Mouse (Mus musculus) intestine, embryonic 16.5 days (tissue): ENCODE data around the gene Cngb1. TPM values are rescaled to one million over a fixed set of nuclear protein-coding genes. Genes with fewer than 3 reads are reported as not detected.

Source experiments
- ATAC-seq: fragments of 200-750 bp; cut with Nextera tagmentation; 2 replicates; pipeline ENCODE4 v1.8.0; 2017; ENCODE audit warnings: moderate TSS enrichment, moderate library complexity
- H3K27ac ChIP-seq: fragments of 300-500 bp; sonication (generic); 2 replicates; pipeline ENCODE4 v1.5.1; 2014; ENCODE audit warnings: mild to moderate bottlenecking, low read length
- H3K27me3 ChIP-seq: fragments of 300-500 bp; sonication (generic); replicated peaks from 2 replicates; pipeline ENCODE4 v1.6.1; 2014; ENCODE audit warnings: low read length, control low read depth, mixed read lengths; ENCODE audit not compliant: control insufficient read depth, insufficient read depth
- H3K36me3 ChIP-seq: fragments of 300-500 bp; sonication (generic); 2 replicates; pipeline ENCODE4 v1.6.1; 2014; ENCODE audit warnings: low read length, control low read depth; ENCODE audit not compliant: control insufficient read depth, insufficient read depth
- H3K4me1 ChIP-seq: fragments of 300-500 bp; sonication (generic); 2 replicates; pipeline ENCODE4 v1.6.1; 2014; ENCODE audit warnings: low read length, control low read depth, mixed read lengths; ENCODE audit not compliant: control insufficient read depth, insufficient read depth
- H3K4me2 ChIP-seq: fragments of 300-500 bp; sonication (generic); 2 replicates; pipeline ENCODE4 v1.6.1; 2014; ENCODE audit warnings: low read depth, low read length, control low read depth
- H3K4me3 ChIP-seq: fragments of 300-500 bp; sonication (generic); 2 replicates; pipeline ENCODE4 v1.5.1; 2014; ENCODE audit warnings: mild to moderate bottlenecking, low read length
- H3K9ac ChIP-seq: fragments of 300-500 bp; sonication (generic); 2 replicates; pipeline ENCODE4 v1.6.1; 2014; ENCODE audit warnings: low read depth, low read length
- H3K9me3 ChIP-seq: fragments of 300-500 bp; sonication (generic); 2 replicates; pipeline ENCODE4 v1.6.1; 2016; ENCODE audit warnings: low read length, control low read depth; ENCODE audit not compliant: control insufficient read depth
- WGBS: fragments of 180-500 bp; shearing (Covaris S2); extraction: QIAGEN DNeasy Blood & Tissue Kit; methylation state at CpG from one replicate; pipeline ENCODE4 v1.1.7; 2014; 5-methylcytosine and 5-hydroxymethylcytosine counted together
- polyA plus RNA-seq: library from polyadenylated mRNA; unstranded; fragments of >200 nt; fragmentation: Nextera tagmentation; extraction: Ambion mirVana; gene quantifications from 2 replicates; pipeline ENCODE4 v1.2.1, GENCODE M21; 2015

The Cngb1 gene
- polyA plus RNA-seq, 1 experiment from 2014 or later: 0.49 TPM

GRCm38 (mm10) chr8:95326822-95327221 lies 20.4 kb upstream of the Cngb1 start:
- peaks cover 8% of the 10 kb centered on the region for H3K4me1 ChIP-seq
- peaks cover 32% of the 10 kb centered on the region for H3K36me3 ChIP-seq
- no peaks in the 10 kb centered on the region for H3K9me3 ChIP-seq
- no peak overlapping the region for H3K9ac ChIP-seq
- no peak overlapping the region for H3K27ac ChIP-seq
- 87% methylated on average over 5 of the region's 5 CpGs for WGBS
- no peak for ATAC-seq
- H3K4me3 ChIP-seq: no peak overlapping the region
- H3K27me3 ChIP-seq: no peaks in the 10 kb centered on the region
- no peak overlapping the region for H3K4me2 ChIP-seq

- Histone ChIP-seq H3K4me2 (no peak overlapping the region), H3K4me1 (peaks cover 12% of the 10 kb centered on the region), H3K9ac (no peak overlapping the region), H3K36me3 (peaks cover 32% of the 10 kb centered on the region), H3K27ac (no peak overlapping the region), H3K4me3 (no peak overlapping the region), H3K9me3 (no peaks in the 10 kb centered on the region), H3K27me3 (no peaks in the 10 kb centered on the region)
- WGBS: 62% methylated on average over 5 of the region's 5 CpGs
- ATAC-seq: no peak
These were observed 18.3 kb upstream of the Cngb1 start for GRCm38 (mm10) chr8:95324646-95325045.

- no peak overlapping the region for H3K9ac ChIP-seq
- H3K4me1 ChIP-seq: peaks cover 12% of the 10 kb centered on the region
- no peak overlapping the region for H3K27ac ChIP-seq
- peaks cover 22% of the 10 kb centered on the region for H3K36me3 ChIP-seq
- no peaks in the 10 kb centered on the region for H3K27me3 ChIP-seq
- WGBS: 78% methylated on average over 3 of the region's 3 CpGs
- no peaks in the 10 kb centered on the region for H3K9me3 ChIP-seq
- ATAC-seq: no peak
- no peak overlapping the region for H3K4me3 ChIP-seq
- no peak overlapping the region for H3K4me2 ChIP-seq
These were observed 16.8 kb upstream of the Cngb1 start for GRCm38 (mm10) chr8:95323201-95323600.

- H3K36me3 ChIP-seq: no peaks in the 10 kb centered on the region
- H3K9me3 ChIP-seq: no peaks in the 10 kb centered on the region
- peak; percentile 93 for ATAC-seq
- peaks cover 12% of the 10 kb centered on the region for H3K4me1 ChIP-seq
- WGBS: 3% methylated on average over 41 of the region's 41 CpGs
- peak overlapping the region; percentile 97 for H3K4me2 ChIP-seq
- H3K4me3 ChIP-seq: peak overlapping the region; percentile 52
- peak overlapping the region; percentile 64 for H3K9ac ChIP-seq
- no peaks in the 10 kb centered on the region for H3K27me3 ChIP-seq
- H3K27ac ChIP-seq: no peak overlapping the region
These were observed 14.1 kb upstream of the Cngb1 start for GRCm38 (mm10) chr8:95320224-95321139.

GRCm38 (mm10) chr8:95315350-95315749 lies 9.0 kb upstream of the Cngb1 start:
- ATAC-seq: no peak
- H3K27ac ChIP-seq: no peak overlapping the region
- H3K27me3 ChIP-seq: no peaks in the 10 kb centered on the region
- H3K4me1 ChIP-seq: peaks cover 5% of the 10 kb centered on the region; the same call in 1 of the 2 replicates
- H3K9me3 ChIP-seq: no peaks in the 10 kb centered on the region
- 97% methylated on average over 1 of the region's 1 CpGs for WGBS
- no peak overlapping the region for H3K4me2 ChIP-seq
- no peak overlapping the region for H3K9ac ChIP-seq
- no peaks in the 10 kb centered on the region for H3K36me3 ChIP-seq
- H3K4me3 ChIP-seq: no peak overlapping the region

- H3K27ac ChIP-seq: no peak overlapping the region
- WGBS: 62% methylated on average over 2 of the region's 2 CpGs
- H3K36me3 ChIP-seq: no peaks in the 10 kb centered on the region
- no peak overlapping the region for H3K4me2 ChIP-seq
- no peaks in the 10 kb centered on the region for H3K27me3 ChIP-seq
- H3K4me1 ChIP-seq: no peaks in the 10 kb centered on the region
- no peak for ATAC-seq
- no peaks in the 10 kb centered on the region for H3K9me3 ChIP-seq
- H3K4me3 ChIP-seq: no peak overlapping the region
- no peak overlapping the region for H3K9ac ChIP-seq
These were observed 8.3 kb upstream of the Cngb1 start for GRCm38 (mm10) chr8:95314707-95315106.

- H3K4me2 ChIP-seq: no peak overlapping the region
- 85% methylated on average over 6 of the region's 6 CpGs for WGBS
- no peak overlapping the region for H3K4me3 ChIP-seq
- no peaks in the 10 kb centered on the region for H3K9me3 ChIP-seq
- no peaks in the 10 kb centered on the region for H3K27me3 ChIP-seq
- no peaks in the 10 kb centered on the region for H3K4me1 ChIP-seq
- no peaks in the 10 kb centered on the region for H3K36me3 ChIP-seq
- ATAC-seq: no peak
- no peak overlapping the region for H3K9ac ChIP-seq
- H3K27ac ChIP-seq: no peak overlapping the region
These were observed 7.5 kb upstream of the Cngb1 start for GRCm38 (mm10) chr8:95313857-95314256.

GRCm38 (mm10) chr8:95312836-95313235 lies 6.5 kb upstream of the Cngb1 start:
- no peaks in the 10 kb centered on the region for H3K36me3 ChIP-seq
- H3K9ac ChIP-seq: no peak overlapping the region
- H3K9me3 ChIP-seq: no peaks in the 10 kb centered on the region
- ATAC-seq: no peak
- no peak overlapping the region for H3K4me3 ChIP-seq
- no peaks in the 10 kb centered on the region for H3K4me1 ChIP-seq
- H3K27ac ChIP-seq: no peak overlapping the region
- H3K27me3 ChIP-seq: no peaks in the 10 kb centered on the region
- whole genome bisulfite sequencing: 62% methylated on average over 18 of the region's 18 CpGs
- H3K4me2 ChIP-seq: no peak overlapping the region

GRCm38 (mm10) chr8:95310342-95310970 lies 4.1 kb upstream of the Cngb1 start, which contains the start of gene Tepp:
Tepp (plus strand) TSS chr8:95310566.
- no peaks in the 10 kb centered on the region for H3K36me3 ChIP-seq
- no peaks in the 10 kb centered on the region for H3K9me3 ChIP-seq
- ATAC-seq: no peak
- 32% methylated on average over 6 of the region's 6 CpGs for WGBS
- no peaks in the 10 kb centered on the region for H3K4me1 ChIP-seq
- H3K27ac ChIP-seq: no peak within 1 kb of the TSS
- no peak within 1 kb of the TSS for H3K4me2 ChIP-seq
- H3K4me3 ChIP-seq: no peak within 1 kb of the TSS
- no peaks in the 10 kb centered on the region for H3K27me3 ChIP-seq
- no peak within 1 kb of the TSS for H3K9ac ChIP-seq
